Mouse (Mus musculus) hematopoietic multipotent progenitor cell, adult 10-12 weeks (in vitro differentiated cells): Measurements from ENCODE around the gene Wdr24. TPM values are rescaled to one million over a fixed set of nuclear protein-coding genes. Genes with fewer than 3 reads are reported as not detected.

ENCODE experiments used
- polyA plus RNA-seq: library from polyadenylated mRNA; stranded (reverse); fragments of >175 nt; gene quantifications from 2 replicates; pipeline ENCODE4 v1.2.3, GENCODE M21; 2012; ENCODE audit warnings: low replicate concordance

Gene Wdr24
- polyA plus RNA-seq, result 3.5 and 10.2 TPM in 2 replicates

DNA sequence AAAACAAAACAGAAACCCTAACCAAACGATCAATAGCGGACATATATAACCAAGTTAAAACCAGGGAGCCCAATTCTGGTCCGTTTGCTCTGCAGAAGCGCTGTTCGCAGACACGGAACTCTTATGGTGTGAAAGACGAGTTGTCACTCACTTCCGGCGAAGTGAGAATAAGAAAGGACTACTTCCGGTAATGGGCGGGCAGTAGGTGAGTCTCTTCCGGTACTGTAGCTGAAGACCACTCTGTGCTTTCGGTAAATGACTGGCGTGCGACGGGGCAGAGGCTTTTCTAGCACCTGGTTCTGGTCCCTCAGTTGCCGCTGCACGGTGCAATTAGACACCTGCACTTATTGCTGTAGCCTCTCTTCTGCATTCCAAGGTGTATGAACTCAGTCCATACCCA is at the start of gene Wdr24:
Gene Wdr24, plus strand, starts transcription at position 176 of the 400 bp plus-strand sequence.

DNA sequence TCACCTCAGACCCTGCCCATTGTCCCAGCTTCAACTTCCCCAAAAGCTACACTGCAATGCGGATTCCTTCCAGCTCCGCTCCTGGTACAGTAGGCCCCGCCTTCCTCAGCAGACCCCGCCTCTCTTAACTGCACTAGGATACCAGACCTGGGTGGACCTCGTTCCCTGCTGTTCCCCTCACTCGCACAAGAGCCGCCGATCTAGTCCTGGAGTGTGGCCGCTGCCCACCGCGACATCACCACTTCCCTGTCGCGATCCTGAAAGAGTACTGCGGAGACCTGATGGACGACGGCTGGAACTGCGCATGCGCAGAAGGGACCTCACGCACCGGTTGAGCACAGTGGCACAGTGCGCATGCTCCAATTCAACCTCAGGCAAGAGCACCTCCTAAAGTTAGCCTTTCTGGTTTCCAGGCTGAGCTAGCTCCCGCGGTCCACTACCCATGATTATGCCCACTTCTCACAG is 38.1 kb upstream of the Wdr24 start, which contains the start of gene Haghl:
Gene Haghl, minus strand, starts transcription at position 393 of the 465 bp plus-strand sequence.

DNA sequence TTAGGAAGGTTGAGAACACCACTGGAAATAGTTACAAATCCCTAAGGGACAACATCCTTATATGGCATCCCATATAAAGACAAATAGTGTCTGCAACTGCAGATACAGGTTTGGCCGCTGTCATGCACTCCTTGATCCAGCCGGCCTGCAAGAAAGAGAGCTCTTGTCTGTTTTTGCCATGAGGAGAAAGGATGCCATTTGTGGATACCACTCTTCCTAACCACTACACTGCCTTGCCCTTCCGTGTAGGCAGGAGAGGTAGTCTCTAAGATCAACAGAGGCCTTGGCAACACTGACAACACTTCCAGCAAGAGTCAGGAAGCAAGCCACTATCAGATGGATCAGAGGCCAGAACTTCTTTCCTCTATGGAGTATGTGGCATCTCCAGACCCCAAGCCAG is 37.1 kb upstream of the Wdr24 start, which contains the start of gene Ccdc78:
Gene Ccdc78, plus strand, starts transcription at position 301 of the 400 bp plus-strand sequence.

DNA sequence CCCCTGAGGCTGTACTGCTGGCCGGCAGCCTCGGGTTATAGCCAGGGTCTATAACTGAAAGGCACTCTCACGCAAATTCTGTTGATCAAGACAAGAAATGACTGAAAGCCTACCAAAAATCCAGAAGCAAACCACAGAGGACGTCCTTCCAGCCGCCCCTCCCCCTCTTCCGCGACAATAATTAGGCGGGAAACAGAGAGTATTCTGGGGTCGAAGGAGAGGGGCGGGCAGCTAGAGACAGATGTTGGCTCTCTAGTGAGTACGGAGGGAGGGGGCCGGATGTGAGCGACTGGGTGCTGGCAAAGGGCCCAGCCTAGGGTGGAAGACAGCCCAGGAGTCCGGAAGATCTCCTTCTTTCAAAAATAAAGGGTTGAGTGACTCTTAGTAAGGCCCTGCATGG is 30.8 kb upstream of the Wdr24 start, which contains the start of gene Fam173a:
Gene Fam173a, minus strand, starts transcription at position 287 of the 400 bp plus-strand sequence.

DNA sequence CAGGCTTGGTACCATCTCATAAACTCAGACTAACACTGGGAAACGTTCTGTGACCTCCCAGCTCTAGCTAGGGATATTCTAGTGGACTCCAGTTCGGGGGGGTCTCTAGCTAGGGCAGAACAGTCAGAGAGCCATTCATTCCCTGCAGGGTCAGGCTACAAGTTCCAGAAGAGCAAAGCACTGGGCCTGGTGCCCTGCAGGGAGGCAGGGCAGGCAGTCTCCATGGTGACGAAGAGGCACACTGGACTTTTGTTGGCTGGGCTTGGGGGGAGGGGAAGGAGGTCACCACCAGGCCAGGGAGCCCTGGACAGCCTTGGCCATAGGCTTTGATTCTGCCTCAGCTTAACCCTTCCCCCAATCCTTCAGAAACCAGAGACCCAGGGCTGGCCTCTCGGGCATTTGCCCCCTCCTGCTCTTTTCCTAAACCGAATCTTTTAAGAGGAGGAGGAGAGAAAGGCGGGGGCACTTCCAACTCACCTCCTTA is 27.8 kb upstream of the Wdr24 start, which contains the start of gene AC134908.4:
Gene AC134908.4, minus strand, starts transcription at position 51 of the 484 bp plus-strand sequence.

DNA sequence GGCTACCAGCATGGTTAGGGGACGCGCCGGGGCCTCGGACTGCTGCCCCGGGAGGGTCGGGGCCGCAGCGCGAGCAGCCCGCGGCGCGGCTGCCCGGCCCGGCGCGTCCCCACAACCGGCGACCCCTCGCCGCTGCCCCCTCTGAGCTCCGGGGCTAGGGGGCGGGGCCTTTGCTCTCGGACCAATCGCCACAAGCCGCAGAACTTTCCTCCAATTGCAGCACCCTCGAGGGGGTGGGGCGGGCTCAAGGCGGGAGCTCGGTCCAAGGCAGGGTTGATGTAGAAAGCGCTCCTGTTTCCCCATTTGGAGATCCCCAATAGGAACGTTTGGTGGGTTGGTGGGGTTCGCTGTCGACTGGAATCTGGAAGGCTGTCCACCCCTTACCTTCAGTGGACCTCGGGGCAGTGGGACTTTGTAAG is 26.5 kb upstream of the Wdr24 start, which contains the start of gene Metrn:
Gene Metrn, minus strand, starts transcription at position 186 of the 419 bp plus-strand sequence.

DNA sequence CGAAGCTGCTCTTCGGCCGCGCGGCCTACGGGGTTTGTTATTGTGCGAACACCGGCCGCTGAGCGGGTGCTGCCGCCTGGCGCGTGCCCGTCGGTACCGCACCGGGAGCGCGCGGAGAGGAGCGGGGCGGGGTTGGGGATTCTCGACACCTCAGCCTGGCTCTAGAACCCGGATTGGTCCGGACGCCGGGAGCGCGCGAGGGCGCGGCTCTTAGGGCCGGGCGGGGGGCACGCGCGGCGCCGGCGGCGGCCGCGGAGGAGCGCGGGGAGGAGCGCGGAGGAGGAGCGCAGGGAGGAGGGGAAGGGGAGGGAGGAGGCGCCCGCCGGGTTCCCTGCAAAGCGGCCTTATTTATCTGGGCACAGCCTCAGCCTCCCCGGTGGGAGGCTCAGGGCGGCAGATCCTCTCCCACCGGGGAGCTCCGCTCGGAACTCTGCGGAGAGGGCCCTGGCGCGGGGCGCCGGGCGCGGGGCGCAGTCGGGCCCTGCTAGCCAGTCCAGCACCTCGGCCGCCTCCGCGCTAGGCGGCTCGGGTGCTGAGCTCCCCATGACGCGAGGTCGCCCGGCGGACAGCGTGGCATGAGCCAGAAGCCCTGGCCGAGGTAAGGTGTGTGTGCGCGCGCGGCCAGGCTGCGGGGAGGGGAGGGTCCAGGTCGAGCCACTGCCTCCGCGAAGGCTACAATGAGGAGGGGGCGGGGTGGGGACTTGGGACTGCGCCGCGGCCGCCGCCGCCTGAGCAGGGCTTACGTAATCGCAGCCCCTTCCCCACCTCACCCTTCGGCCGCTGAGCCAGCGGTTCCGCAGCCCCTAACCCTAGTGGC is 14.4 kb upstream of the Wdr24 start, which contains the start of gene Fbxl16:
Gene Fbxl16, plus strand, starts transcription at position 297 of the 817 bp plus-strand sequence.

DNA sequence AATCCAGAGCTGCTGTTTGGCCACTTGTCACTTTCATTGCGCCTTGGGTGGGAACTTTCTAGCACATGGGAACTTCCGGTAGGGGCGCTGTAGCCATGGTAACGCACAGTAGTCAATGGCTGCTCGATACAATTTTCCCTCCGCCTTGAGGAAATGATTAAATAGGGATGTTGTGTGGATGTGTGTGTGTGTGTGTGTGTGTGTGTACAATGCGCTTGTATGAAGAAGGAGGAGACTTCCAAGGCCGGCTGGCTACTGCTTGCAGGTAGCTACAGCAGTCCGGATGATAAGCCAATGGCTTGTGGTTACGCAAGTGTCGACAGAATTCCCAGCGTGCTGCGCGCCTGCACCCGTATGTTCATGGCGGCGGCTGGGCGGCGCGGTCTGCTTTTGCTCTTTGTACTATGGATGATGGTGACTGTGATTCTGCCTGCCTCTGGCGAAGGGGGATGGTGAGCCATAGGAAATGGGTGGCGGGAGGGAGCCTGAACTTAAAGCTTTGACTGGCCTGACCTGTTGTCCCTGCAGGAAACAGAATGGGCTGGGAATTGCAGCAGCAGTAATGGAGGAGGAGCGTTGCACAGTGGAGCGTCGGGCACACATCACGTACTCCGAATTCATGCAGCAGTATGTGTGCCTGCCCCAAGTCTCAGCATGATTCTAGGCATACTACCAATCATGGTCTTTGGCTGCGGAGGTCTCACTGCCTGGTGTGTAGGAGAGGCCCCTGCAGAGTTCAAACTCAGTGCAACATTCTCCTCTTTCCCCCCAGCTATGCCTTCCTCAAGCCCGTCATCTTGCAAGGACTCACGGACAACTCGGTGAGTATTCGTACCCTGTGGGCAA is 5.5 kb downstream of the Wdr24 start, which contains the start of gene Jmjd8:
Gene Jmjd8, plus strand, starts transcription at position 156 of the 846 bp plus-strand sequence.

DNA sequence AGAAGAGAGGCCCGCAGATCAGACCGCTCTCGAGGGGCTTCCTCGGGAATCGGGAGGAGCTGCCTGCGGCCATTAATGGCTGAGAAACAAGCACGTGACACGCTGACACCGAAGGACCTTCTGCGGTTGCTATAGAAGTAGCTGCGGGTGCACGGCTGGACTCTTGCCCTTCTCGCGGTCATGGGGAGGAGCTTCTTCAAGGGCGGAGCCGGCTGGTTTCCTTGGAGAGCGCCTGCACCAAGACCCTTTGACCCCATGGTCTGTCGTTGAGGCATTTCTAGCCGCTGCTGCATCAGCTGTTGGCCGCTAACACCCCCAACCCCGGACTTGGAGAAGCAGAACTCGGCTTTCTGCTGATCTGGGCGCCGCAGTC is 9.8 kb downstream of the Wdr24 start, which contains the start of gene Stub1:
Gene Stub1, minus strand, starts transcription at position 114 of the 373 bp plus-strand sequence.

DNA sequence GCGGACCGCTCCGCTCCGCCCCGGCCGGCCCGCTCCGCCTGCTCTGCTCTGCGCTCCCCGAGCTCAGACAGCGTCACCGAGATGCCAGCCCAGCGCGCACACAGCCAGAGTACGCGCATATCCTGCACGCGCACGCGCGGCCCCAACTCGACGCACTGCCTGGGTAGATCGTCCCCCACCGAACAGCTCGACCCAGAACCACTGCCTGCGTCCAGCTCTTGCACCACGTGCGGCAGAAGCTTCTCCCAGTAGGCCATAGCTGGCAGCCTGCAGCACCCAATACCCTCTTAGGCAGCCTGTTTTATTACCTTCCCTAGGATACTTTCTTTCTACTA is 13.6 kb downstream of the Wdr24 start, which contains the start of gene Rhbdl1:
Gene Rhbdl1, minus strand, starts transcription at position 220 of the 335 bp plus-strand sequence.

DNA sequence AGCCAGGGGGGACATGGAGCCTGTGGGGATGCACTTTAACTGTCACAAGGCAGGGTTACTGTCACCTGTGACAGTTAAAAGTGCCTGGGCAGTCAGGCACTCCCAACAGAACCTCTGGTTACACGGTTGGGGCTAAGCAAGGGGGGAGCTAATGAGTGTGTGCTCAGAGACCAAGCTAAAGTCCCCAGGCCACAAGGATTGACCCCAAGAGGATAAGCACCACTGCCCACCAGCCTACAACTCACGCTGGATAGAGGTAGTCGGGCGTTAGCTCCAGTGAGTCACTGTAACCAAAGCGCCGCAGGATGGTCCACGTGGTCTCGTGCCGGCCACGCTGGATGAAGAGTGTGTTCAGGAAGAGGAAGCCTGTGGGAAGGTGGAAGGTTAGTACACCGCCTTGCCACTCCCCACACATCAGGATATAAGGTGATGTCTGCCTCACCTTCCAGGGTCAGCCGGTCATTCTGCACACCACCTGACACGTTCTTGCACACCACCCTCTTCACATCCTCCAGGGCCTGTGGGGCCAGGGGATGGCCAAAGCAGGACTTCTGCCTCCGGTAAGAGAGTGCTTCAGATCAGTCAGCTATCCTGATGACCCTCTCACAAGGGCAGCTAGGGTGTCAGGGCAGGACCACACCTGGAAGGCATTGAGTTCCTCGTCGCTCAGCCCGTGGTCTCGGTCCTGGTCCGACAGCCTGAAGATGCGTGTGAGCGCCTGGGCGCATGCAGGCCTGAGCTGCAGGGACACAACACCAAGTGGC is 17.9 kb downstream of the Wdr24 start, which contains the start of gene Gm20683:
Gene Gm20683, minus strand, starts transcription at position 647 of the 764 bp plus-strand sequence.

DNA sequence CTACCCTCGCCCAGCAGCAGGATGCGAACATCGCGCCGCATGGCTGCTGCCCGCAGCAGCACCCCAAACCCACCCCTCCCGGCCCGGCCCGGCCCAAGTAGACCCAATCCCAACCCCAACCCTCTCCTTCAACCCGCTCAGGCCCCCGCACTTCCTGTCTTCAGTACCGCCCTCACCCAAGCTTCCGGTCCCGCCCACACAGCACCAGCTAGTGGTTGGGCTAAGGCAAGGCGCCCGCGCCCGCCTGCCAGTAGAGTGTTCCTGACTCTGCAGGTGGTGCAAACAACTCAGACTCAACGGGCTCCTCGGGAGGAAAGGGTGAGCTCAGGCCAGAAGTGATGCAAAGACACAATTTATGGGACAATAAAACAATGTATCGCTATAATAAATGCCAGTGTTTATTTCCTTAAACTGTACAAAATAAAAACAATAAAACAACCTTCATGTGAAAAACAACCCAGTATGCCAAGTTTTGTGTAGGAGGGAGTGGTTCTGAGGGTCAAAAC is 21.0 kb downstream of the Wdr24 start, which contains the start of gene Rhot2:
Gene Rhot2, minus strand, starts transcription at position 456 of the 506 bp plus-strand sequence.

DNA sequence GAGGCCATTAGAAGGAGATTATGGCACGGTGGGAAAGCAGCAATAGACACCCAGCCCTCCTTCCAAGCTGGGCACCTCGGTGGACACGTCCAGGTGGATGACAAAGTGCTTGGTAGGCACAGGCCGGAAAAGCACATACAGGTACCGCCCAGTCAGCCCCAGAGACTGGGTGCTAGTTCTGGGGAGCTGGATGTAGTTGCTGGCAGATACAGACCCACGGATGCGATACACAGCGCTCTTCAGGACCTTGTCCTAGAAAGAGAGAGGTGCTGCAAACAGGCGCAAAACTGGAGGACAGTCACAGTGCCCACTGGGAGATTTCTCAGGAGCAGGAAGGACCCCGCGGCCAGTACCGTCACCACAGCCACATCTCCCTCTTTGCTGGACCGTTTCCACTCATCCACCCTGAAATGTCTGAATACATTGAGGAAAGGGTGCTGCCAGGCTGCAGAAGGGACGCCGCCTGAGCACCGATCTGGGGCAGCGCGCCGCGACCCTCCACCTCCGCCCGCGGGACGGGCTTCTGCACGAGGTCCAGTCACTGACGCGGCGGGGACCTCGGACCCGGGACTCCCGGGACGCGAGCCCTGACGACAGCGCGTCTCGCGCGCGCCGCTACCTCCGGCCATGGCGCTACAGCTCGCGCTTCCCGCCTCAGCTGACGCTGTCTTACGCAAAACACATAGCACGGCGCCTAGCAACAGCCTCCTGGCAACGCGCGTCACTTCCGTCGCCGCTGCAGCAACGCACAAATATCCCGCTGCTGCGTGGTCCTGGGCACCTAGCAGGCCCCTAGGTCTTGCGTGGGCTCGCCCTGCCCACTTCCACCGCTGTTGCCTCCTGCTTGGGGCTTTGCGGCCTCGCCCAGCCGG is 37.6 kb downstream of the Wdr24 start, which contains the start of gene Wdr90:
Gene Wdr90, minus strand, starts transcription at position 670 of the 872 bp plus-strand sequence.

DNA sequence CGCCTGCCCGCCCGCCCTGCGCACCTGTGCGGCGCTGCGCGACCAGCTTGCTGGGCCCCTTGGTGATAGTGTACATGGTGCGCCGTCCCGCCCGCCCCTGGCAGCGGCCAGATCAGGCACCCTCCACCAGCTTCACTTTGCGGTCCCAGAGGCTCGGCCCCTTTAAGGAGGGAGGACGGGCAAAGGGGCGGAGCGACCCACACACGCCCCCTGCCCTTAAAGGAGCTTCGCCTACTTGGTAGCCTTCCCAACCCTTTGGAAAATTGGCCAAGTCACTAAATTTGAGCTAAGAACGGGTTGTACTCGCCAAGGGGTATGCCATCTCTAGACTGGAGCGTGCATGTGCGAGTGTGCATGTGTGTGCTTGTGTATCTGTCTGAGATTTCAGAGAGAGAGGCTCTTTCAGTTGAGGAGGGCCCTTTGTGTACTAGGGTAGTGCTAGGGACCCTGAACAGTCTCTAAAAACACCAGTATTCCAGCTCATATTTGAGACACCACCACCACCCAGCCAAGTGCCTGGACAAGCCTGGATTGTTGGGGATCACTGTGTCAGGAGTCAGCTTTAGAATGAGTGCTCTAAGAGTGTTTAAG is 45.3 kb downstream of the Wdr24 start, which contains the start of gene Mcrip2:
Gene Mcrip2, minus strand, starts transcription at position 164 of the 591 bp plus-strand sequence.

DNA sequence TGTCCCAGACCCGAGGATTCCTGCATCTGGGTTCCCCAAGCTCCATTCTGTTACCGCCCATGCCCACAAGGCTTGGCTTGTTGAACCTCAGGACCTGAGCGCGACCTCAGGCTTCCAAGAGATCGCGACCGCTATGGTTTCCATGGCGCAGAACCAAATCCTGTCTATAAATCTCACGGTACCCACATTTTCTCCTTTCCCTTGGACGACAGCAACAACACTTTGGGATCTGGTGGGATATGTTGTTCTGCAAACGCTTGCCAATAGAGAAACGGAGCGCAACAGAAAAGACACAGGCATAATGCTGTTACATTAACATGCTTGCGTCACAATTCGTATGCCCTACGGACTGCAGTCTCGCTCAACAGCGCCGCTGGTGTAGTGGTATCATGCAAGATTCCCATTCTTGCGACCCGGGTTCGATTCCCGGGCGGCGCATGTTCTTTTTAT is 51.3 kb downstream of the Wdr24 start, which contains the start of gene Mettl26:
Gene Mettl26, plus strand, starts transcription at position 354 of the 450 bp plus-strand sequence.

